Mouse (Mus musculus): Measurements from ENCODE around the gene Rai14.

- no peak for TF ChIP-seq POLR2A (IDR thresholded peaks at IDR 0.05; ENCODE audit: control insufficient read depth, extremely low read depth, insufficient read depth, low read length, poor library complexity)
- no peak for TF ChIP-seq CTCF (IDR thresholded peaks at IDR 0.05; ENCODE audit: borderline replicate concordance, control insufficient read depth, extremely low read depth, insufficient read depth, low read length, poor library complexity)
These were observed 52.3 kb downstream of the Rai14 start for GRCm38 (mm10) chr15:10661961-10662606.

Data from thymus, adult 2 months (tissue).